Mouse (Mus musculus): ENCODE results near the gene Brd3os. TPM values are rescaled to one million over a fixed set of nuclear protein-coding genes. Genes with fewer than 3 reads are reported as not detected.

The Brd3os gene
- polyA plus RNA-seq, 1 experiment from 2014 or later, result 1.5 TPM

DNA sequence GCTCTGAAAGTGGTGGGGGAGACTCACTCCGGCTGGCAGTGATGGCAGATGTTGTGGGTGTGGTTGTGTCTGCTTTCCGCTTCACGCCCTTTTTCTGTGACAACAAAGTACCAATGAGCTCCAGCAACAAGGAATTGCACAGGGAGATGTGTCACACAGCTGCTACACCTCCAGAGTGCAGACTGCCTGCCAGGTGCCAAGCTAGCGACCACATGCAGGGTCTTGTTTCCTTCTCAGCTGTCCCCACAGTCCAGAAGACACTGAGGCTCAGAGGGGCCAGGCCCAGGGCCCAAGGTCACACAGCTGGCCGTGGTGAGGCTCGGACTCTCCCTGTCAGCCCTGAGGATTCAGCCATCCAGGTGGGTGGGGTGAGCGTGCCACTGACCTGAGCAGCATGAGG, 17.6 kb downstream of the Brd3os start:
- H3K9me3 ChIP-seq (ENCODE audit: control insufficient read depth), result no peaks in the 10 kb centered on the region
- no peak overlapping the region for H3K4me2 ChIP-seq (replicated peaks; ENCODE audit: low read depth)
- ATAC-seq, result no peak
- no peak for TF ChIP-seq CTCF (IDR thresholded peaks at IDR 0.05; ENCODE audit: low read depth)
- 81% methylated on average over 7 of the region's 7 CpGs for WGBS
- H3K27ac ChIP-seq (ENCODE audit: low read depth, low read length), result no peak overlapping the region
- 0 out of 2 replicates have a peak, but pooled peaks cover 10% of the 10 kb centered on the region for H3K4me1 ChIP-seq (replicated peaks; ENCODE audit: control insufficient read depth, insufficient read depth, low read length)
- no peak overlapping the region for H3K9ac ChIP-seq (ENCODE audit: low read depth, low read length)
- H3K27me3 ChIP-seq (replicated peaks; ENCODE audit: control insufficient read depth, insufficient read depth, low read length), result no peaks in the 10 kb centered on the region
- no peak overlapping the region for H3K4me3 ChIP-seq (ENCODE audit: low read depth, low read length)
- peaks cover 86% of the 10 kb centered on the region for H3K36me3 ChIP-seq (ENCODE audit: control insufficient read depth, insufficient read depth)

- Histone ChIP-seq H3K9ac (ENCODE audit: low read depth, low read length) (no peak overlapping the region), H3K36me3 (ENCODE audit: control insufficient read depth, insufficient read depth) (peaks cover 81% of the 10 kb centered on the region), H3K27me3 (replicated peaks; ENCODE audit: control insufficient read depth, insufficient read depth, low read length) (no peaks in the 10 kb centered on the region), H3K9me3 (ENCODE audit: control insufficient read depth) (no peaks in the 10 kb centered on the region), H3K27ac (ENCODE audit: low read depth, low read length) (no peak overlapping the region), H3K4me1 (replicated peaks; ENCODE audit: control insufficient read depth, insufficient read depth, low read length) (0 out of 2 replicates have a peak, but pooled peaks cover 10% of the 10 kb centered on the region), H3K4me2 (replicated peaks; ENCODE audit: low read depth) (no peak overlapping the region), H3K4me3 (ENCODE audit: low read depth, low read length) (no peak overlapping the region)
- TF ChIP-seq CTCF (IDR thresholded peaks at IDR 0.05; ENCODE audit: low read depth), result no peak
- WGBS, result 82% methylated on average over 5 of the region's 5 CpGs
- ATAC-seq, result no peak
Measured at GRCm38 (mm10) chr2:27460163-27460562, 18.0 kb downstream of the Brd3os start.

- no peak for ATAC-seq
- 65% methylated on average over 9 of the region's 9 CpGs for WGBS
- no peak for TF ChIP-seq CTCF (IDR thresholded peaks at IDR 0.05; ENCODE audit: low read depth)
Measured at GRCm38 (mm10) chr2:27460651-27461050, 18.5 kb downstream of the Brd3os start.

DNA sequence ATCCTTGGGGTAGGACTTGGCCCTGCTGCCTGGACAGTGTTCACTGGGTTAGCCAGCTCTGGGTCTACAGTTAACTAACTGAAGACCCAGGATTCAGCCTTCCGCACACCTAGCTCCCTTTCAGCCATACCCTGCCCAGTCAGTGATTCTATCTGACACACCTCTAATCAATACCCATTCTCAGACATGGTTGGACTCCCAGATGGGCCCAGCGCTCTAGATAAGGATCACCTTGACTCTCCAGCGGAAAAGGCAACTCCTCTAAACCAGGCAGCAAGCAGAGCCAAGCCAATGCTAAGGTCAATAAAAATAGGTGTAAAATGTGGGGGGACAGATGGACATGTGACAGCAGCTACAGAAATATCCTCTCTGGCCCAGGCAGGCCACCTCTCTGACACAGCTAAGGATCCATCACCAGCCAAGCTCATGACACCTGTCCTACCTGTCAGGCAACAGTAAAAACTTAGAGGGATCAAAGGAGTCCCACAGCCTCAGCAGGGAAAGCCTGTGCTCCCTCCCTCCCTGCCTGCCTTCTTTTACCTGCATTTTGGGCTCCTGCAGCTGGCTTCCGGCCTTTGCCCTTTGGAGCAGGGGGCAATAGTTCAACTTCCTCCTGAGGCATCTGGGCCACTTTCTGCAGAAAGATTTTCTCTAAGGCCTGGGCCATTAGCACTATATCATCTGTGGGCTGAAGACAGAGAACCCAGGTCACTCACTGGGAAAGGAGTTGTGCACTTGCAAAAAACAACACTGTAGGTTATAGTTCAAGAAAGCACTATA, 19.9 kb downstream of the Brd3os start:
- WGBS, result 50% methylated on average over 4 of the region's 4 CpGs

More at GRCm38 (mm10) chr2:27460651-27461050, 18.5 kb downstream of the Brd3os start:
- no peaks in the 10 kb centered on the region for H3K9me3 ChIP-seq (ENCODE audit: control insufficient read depth)
- H3K4me2 ChIP-seq (replicated peaks; ENCODE audit: low read depth), result no peak overlapping the region
- peaks cover 79% of the 10 kb centered on the region for H3K36me3 ChIP-seq (ENCODE audit: control insufficient read depth, insufficient read depth)
- no peak overlapping the region for H3K27ac ChIP-seq (ENCODE audit: low read depth, low read length)
- H3K9ac ChIP-seq (ENCODE audit: low read depth, low read length), result no peak overlapping the region
- no peaks in the 10 kb centered on the region for H3K27me3 ChIP-seq (replicated peaks; ENCODE audit: control insufficient read depth, insufficient read depth, low read length)
- H3K4me3 ChIP-seq (ENCODE audit: low read depth, low read length), result no peak overlapping the region
- H3K4me1 ChIP-seq (replicated peaks; ENCODE audit: control insufficient read depth, insufficient read depth, low read length), result 0 out of 2 replicates have a peak, but pooled peaks cover 10% of the 10 kb centered on the region

DNA sequence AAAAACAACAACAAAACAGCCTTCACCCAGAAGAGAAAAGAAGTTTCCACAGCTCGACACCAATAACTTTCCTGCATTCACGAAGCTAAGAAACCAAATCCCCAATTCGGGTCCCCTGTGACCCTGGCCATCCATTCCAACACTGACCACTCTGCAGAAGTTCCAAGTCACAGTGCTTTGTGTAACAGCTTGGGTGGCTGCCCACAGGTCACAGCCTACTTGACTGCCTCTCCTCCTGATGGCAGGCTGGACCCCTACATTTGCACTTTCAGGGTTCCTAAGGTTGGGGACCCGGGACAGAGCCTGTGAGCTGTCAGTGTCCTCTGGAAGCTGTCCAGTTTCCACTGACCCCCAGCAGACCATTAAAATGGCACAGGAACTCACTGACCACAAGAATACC, 20.8 kb downstream of the Brd3os start:
- Histone ChIP-seq H3K36me3 (ENCODE audit: control insufficient read depth, insufficient read depth) (peaks cover 74% of the 10 kb centered on the region), H3K4me2 (replicated peaks; ENCODE audit: low read depth) (no peak overlapping the region), H3K4me3 (ENCODE audit: low read depth, low read length) (no peak overlapping the region), H3K27ac (ENCODE audit: low read depth, low read length) (0 out of 2 replicates have a peak overlapping the region, but pooled peaks have one; percentile 41), H3K9ac (ENCODE audit: low read depth, low read length) (no peak overlapping the region), H3K9me3 (ENCODE audit: control insufficient read depth) (no peaks in the 10 kb centered on the region), H3K4me1 (replicated peaks; ENCODE audit: control insufficient read depth, insufficient read depth, low read length) (0 out of 2 replicates have a peak, but pooled peaks cover 10% of the 10 kb centered on the region), H3K27me3 (replicated peaks; ENCODE audit: control insufficient read depth, insufficient read depth, low read length) (no peaks in the 10 kb centered on the region)
- no peak for ATAC-seq
- WGBS, result 94% methylated on average over 4 of the region's 4 CpGs
- TF ChIP-seq CTCF (IDR thresholded peaks at IDR 0.05; ENCODE audit: low read depth), result no peak

More for the DNA sequence above, 19.9 kb downstream of the Brd3os start:
- H3K27ac ChIP-seq (ENCODE audit: low read depth, low read length), result peak overlapping the region; percentile 41
- TF ChIP-seq CTCF (IDR thresholded peaks at IDR 0.05; ENCODE audit: low read depth), result no peak
- H3K9me3 ChIP-seq (ENCODE audit: control insufficient read depth), result no peaks in the 10 kb centered on the region
- no peak overlapping the region for H3K9ac ChIP-seq (ENCODE audit: low read depth, low read length)
- H3K4me1 ChIP-seq (replicated peaks; ENCODE audit: control insufficient read depth, insufficient read depth, low read length), result 0 out of 2 replicates have a peak, but pooled peaks cover 10% of the 10 kb centered on the region
- H3K36me3 ChIP-seq (ENCODE audit: control insufficient read depth, insufficient read depth), result peaks cover 79% of the 10 kb centered on the region
- peak; percentile 37; the same call in 1 of the 2 replicates for ATAC-seq
- no peak overlapping the region for H3K4me2 ChIP-seq (replicated peaks; ENCODE audit: low read depth)
- H3K27me3 ChIP-seq (replicated peaks; ENCODE audit: control insufficient read depth, insufficient read depth, low read length), result no peaks in the 10 kb centered on the region
- H3K4me3 ChIP-seq (ENCODE audit: low read depth, low read length), result no peak overlapping the region

DNA sequence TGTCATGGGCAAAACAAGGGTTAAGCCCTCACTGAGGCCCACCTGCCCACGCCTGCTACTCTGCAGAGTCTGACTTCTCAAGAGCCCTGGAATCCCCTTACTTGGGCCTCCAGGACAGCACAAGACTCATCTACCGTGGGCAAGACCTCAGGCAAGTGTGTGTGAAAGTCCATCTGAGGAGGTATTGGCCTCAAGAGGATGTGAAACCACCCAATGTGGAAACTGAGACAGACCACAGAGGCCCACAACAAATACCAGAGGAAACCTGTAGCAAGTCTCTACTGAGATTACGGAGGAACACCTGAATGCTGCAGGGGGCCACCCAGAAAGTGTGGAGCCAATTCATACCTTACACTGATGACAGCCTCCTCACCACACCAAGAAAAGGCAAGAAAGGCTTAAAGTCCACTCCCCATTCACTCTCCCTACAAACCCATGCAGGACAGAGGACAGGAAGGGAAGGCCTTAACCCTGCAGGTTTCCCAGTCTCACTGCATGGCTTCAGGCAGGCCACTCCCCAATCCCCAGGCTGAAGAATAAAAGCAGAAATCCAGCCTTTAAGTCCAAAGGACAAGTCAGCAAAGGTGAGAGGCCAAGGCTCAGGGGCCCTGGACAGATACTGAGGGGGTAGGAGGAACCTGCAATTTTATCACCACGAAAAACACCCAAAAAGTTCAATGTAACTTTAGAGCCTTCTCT, 27.3 kb downstream of the Brd3os start:
- H3K4me1 ChIP-seq (replicated peaks; ENCODE audit: control insufficient read depth, insufficient read depth, low read length), result peaks cover 17% of the 10 kb centered on the region
- peak; percentile 36 for ATAC-seq

More for the DNA sequence above, 27.3 kb downstream of the Brd3os start:
- Histone ChIP-seq H3K9me3 (ENCODE audit: control insufficient read depth) (no peaks in the 10 kb centered on the region), H3K27ac (ENCODE audit: low read depth, low read length) (peak overlapping the region; percentile 68), H3K4me2 (replicated peaks; ENCODE audit: low read depth) (peak overlapping the region; percentile 1), H3K36me3 (ENCODE audit: control insufficient read depth, insufficient read depth) (peaks cover 21% of the 10 kb centered on the region; the same call in 1 of the 2 replicates), H3K4me3 (ENCODE audit: low read depth, low read length) (no peak overlapping the region), H3K27me3 (replicated peaks; ENCODE audit: control insufficient read depth, insufficient read depth, low read length) (no peaks in the 10 kb centered on the region), H3K9ac (ENCODE audit: low read depth, low read length) (peak overlapping the region; percentile 22; the same call in 1 of the 2 replicates)
- 0 out of 2 replicates have a peak, but pooled peaks have one; percentile 5 for TF ChIP-seq CTCF (IDR thresholded peaks at IDR 0.05; ENCODE audit: low read depth)
- WGBS, result 40% methylated on average over 4 of the region's 4 CpGs

Data from intestine, postnatal 0 days (tissue).